Mouse (Mus musculus): ENCODE results near the gene Slc9a7.

- TF ChIP-seq CTCF (IDR thresholded peaks at IDR 0.05; ENCODE audit: control insufficient read depth, insufficient read depth, insufficient replicate concordance, low read depth, low read length) (no peak), POLR2A (IDR thresholded peaks at IDR 0.05; ENCODE audit: control insufficient read depth, low read depth, low read length) (no peak)
Observed at GRCm38 (mm10) chrX:20129466-20129865, 162.1 kb downstream of the Slc9a7 start.
